Mouse (Mus musculus) embryonic facial prominence, embryonic 13.5 days (tissue): ENCODE data around the gene Fam71e2. TPM values are rescaled to one million over a fixed set of nuclear protein-coding genes. Genes with fewer than 3 reads are reported as not detected.
A peak's percentile ranks its signal among the peaks of the same experiment; 100 is the strongest.
"Not testable (repeated sequence)": the region's sequence is repeated elsewhere in the genome, so short reads cannot be mapped to it uniquely, and the experiment has no call there.

Experiments
- ATAC-seq: fragments of 200-750 bp; cut with Nextera tagmentation; 2 replicates; pipeline ENCODE4 v1.8.0; 2017; ENCODE audit warnings: low read depth; ENCODE audit not compliant: insufficient number of reproducible peaks, insufficient read depth, low FRiP score, low TSS enrichment
- H3K27ac ChIP-seq: fragments of 300-500 bp; sonication (generic); 2 replicates; pipeline ENCODE4 v1.5.1; 2015; ENCODE audit warnings: moderate library complexity, mild to moderate bottlenecking, inconsistent platforms
- H3K27me3 ChIP-seq: fragments of 300-500 bp; sonication (generic); 2 replicates; pipeline ENCODE4 v1.6.1; 2015; ENCODE audit warnings: mild to moderate bottlenecking, inconsistent platforms
- H3K36me3 ChIP-seq: fragments of 300-500 bp; sonication (generic); 2 replicates; pipeline ENCODE4 v1.6.1; 2015; ENCODE audit warnings: mild to moderate bottlenecking, inconsistent platforms
- H3K4me1 ChIP-seq: fragments of 300-500 bp; sonication (generic); 2 replicates; pipeline ENCODE4 v1.6.1; 2015; ENCODE audit warnings: inconsistent platforms
- H3K4me2 ChIP-seq: fragments of 300-500 bp; sonication (generic); 2 replicates; pipeline ENCODE4 v1.6.1; 2015; ENCODE audit warnings: moderate library complexity, mild to moderate bottlenecking, inconsistent platforms
- H3K4me3 ChIP-seq: fragments of 300-500 bp; sonication (generic); 2 replicates; pipeline ENCODE4 v1.5.1; 2015; ENCODE audit warnings: mild to moderate bottlenecking, inconsistent platforms
- H3K9ac ChIP-seq: fragments of 300-500 bp; sonication (generic); 2 replicates; pipeline ENCODE4 v1.6.1; 2015; ENCODE audit warnings: mild to moderate bottlenecking, inconsistent platforms
- H3K9me3 ChIP-seq: fragments of 300-500 bp; sonication (generic); 2 replicates; pipeline ENCODE4 v1.6.1; 2016; ENCODE audit warnings: inconsistent platforms
- WGBS: fragments of 180-500 bp; shearing (Covaris S2); methylation state at CpG from one replicate; pipeline ENCODE4 v1.1.7; 2015; ENCODE audit warnings: mixed read lengths; 5-methylcytosine and 5-hydroxymethylcytosine counted together
- polyA plus RNA-seq: library from polyadenylated mRNA; unstranded; fragments of >200 nt; fragmentation: Nextera tagmentation; extraction: Ambion mirVana; gene quantifications from 2 replicates; pipeline ENCODE4 v1.2.1, GENCODE M21; 2015

Fam71e2 gene
- not detected in 2 replicates for polyA plus RNA-seq

DNA sequence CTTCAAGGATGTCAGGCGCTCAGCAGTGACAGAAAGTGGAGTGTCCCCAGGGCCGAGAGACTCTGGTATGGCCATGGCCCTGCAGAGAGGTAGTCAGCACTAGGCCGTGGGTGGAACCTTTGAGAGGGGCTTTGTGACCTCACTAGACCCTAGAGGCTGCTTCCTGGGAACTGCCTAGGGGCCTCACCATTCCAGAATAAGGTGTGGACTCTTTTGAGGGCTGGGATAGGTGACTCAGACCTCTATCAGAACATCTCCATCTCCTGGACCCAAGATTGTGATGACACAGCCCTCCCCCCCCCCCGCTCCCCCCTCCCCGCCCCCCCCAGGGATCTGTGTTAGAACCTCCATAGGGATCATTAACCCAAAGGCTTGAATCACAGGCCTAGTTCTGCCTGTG, at the start of gene Fam71e2:
Gene Fam71e2 (minus strand): TSS at position 101 of the 400 bp plus-strand sequence.
- ATAC-seq: no peak
- WGBS: 75% methylated on average over 4 of the region's 5 CpGs

DNA sequence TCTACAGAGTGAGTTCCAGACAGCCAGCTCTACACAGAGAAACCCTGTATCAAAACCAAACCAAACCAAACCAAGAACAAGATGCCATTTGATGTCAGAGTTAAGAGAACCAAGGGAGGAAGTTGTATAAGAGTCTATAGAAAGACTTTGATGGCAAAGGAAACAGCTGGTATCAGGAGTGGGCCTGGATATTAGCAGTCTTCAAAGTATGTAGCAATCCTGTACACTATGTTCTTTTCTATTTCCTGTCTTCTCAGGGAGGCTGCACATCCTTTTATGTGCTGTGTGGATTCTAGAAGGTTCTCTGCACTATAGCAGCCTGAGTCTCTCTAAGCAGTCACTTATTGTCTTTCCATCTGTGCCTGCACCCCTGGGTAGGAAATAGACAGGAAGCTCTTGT, 45.5 kb upstream of the Fam71e2 start:
- Histone ChIP-seq H3K9me3 (no peaks in the 10 kb centered on the region), H3K9ac (no peak overlapping the region), H3K36me3 (no peaks in the 10 kb centered on the region), H3K27me3 (no peaks in the 10 kb centered on the region), H3K4me2 (no peak overlapping the region), H3K4me1 (peaks cover 6% of the 10 kb centered on the region; the same call in 1 of the 2 replicates), H3K27ac (no peak overlapping the region), H3K4me3 (no peak overlapping the region)
- ATAC-seq: no peak

More for the DNA sequence above, at the start of gene Fam71e2:
- no peaks in the 10 kb centered on the region for H3K36me3 ChIP-seq
- no peaks in the 10 kb centered on the region for H3K9me3 ChIP-seq
- H3K4me3 ChIP-seq: no peak within 1 kb of the TSS
- no peaks in the 10 kb centered on the region for H3K4me1 ChIP-seq
- H3K9ac ChIP-seq: no peak within 1 kb of the TSS
- peaks cover 19% of the 10 kb centered on the region for H3K27me3 ChIP-seq
- H3K4me2 ChIP-seq: no peak within 1 kb of the TSS
- H3K27ac ChIP-seq: no peak within 1 kb of the TSS

DNA sequence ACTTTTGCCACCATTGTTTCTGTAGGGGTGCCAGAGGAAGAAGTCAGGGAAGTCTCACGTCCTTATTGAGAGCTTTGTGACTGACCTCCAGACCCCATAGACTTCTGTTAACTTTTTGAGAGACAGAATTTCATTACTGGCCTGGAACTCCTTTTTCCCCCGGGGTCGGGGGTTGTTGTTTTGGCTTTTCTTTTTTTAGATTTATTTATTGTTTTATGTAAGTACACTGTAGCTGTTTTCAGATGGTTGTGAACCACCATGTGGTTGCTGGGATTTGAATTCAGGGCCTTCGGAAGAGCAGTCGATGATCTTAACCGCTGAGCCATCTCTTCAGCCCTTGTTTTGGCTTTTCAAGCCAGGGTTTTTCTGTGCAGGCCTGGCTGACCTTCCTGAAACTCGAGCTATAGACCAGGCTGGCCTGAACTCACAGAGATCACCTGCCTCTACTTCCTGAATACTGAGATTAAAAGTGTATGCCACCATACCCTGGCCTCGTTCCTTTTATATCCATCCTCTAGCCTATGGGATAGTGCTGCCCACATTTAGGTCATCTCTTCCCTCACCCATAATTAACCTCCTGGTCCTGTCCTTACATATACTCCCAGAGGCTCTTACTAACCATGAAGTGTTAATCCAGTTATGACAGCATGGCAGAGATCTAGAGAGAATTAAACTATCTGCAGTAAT, 42.1 kb upstream of the Fam71e2 start:
- ATAC-seq: no peak
- peak overlapping the region; percentile 99 for H3K4me3 ChIP-seq
- H3K27me3 ChIP-seq: no peaks in the 10 kb centered on the region
- H3K9me3 ChIP-seq: no peaks in the 10 kb centered on the region
- peaks cover 28% of the 10 kb centered on the region for H3K4me1 ChIP-seq
- H3K36me3 ChIP-seq: peaks cover 29% of the 10 kb centered on the region
- WGBS: 25% methylated on average over 8 of the region's 8 CpGs
- peak overlapping the region; percentile 80 for H3K4me2 ChIP-seq
- peak overlapping the region; percentile 95 for H3K27ac ChIP-seq
- H3K9ac ChIP-seq: peak overlapping the region; percentile 68

DNA sequence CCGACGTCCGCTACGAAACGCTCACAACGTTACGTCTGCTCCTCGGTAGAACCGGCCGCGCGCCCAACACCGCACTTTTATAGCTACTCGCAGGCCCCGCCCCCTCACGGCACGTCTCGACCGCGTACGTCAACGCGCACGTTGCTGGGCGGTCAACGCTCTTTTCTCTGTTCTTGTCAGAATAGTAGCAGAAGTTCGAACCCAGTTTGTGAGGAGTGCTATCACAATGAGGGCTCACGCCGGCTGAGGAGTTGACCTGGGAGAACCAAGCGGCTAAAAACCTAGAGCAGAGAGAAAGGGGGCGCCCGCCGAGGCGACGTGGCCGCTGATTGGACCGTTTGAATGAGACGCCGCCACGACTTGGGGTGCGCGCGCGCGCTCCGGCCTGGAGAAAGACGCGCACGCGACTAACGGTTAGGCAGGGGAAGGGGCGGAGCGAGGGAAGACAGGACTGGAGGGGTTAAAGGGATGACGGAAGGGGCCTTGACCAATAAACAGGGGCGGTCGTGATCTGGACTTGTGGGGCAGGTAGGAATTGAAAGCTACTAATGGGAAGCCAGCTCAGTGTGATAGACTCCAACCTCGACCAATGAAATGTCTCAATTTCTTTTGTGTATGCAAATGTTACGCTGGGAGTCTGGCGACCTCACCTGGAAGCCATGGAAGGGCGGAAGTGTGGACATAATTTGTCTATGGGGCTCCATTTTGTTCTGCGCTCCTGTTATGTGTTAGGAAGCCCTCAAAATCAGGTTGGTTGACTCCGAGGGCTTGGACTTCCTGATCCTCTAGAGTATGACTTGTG, 41.4 kb upstream of the Fam71e2 start, which contains the start of gene Ube2s:
Gene Ube2s (minus strand): TSS at position 288 of the 802 bp plus-strand sequence.
- H3K4me3 ChIP-seq: peak within 1 kb of the TSS; percentile 99
- H3K27me3 ChIP-seq: no peaks in the 10 kb centered on the region
- peak within 1 kb of the TSS; percentile 80 for H3K4me2 ChIP-seq
- H3K9ac ChIP-seq: peak within 1 kb of the TSS; percentile 99
- peak within 1 kb of the TSS; percentile 95 for H3K27ac ChIP-seq
- H3K36me3 ChIP-seq: peaks cover 33% of the 10 kb centered on the region
- ATAC-seq: peak; percentile 99
- no peaks in the 10 kb centered on the region for H3K9me3 ChIP-seq
- H3K4me1 ChIP-seq: peaks cover 28% of the 10 kb centered on the region
- WGBS: under 1% methylated on average over 62 of the region's 62 CpGs

DNA sequence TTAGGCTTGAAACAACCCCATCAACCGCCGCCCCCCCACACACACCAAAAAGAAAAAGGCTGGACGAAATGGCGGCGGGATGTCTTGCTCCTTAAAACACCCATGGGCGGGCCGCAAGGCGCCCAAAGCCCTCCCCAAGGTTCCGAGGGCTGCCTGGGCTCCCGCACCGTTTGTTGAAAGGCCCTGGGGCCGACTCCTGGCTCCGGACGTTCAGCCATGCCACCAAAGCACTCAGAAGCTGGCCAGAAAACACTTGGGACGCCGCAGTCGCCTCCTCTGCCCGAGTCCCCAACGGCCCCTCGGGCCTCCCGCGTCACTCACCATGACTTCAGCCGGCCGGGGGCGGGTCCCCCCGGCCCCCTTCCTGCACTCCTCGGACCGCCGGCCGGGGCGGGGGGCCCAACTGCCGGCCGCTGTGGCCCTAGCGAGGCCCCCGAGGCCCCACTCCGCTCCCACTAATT, 40.8 kb upstream of the Fam71e2 start:
- Histone ChIP-seq H3K4me1 (peaks cover 28% of the 10 kb centered on the region), H3K27ac (peak overlapping the region; percentile 95), H3K9ac (peak overlapping the region; percentile 99), H3K4me3 (peak overlapping the region; percentile 99), H3K9me3 (no peaks in the 10 kb centered on the region), H3K36me3 (peaks cover 39% of the 10 kb centered on the region), H3K4me2 (peak overlapping the region; percentile 80), H3K27me3 (no peaks in the 10 kb centered on the region)
- WGBS: under 1% methylated on average over 28 of the region's 36 CpGs
- ATAC-seq: peak; percentile 21

DNA sequence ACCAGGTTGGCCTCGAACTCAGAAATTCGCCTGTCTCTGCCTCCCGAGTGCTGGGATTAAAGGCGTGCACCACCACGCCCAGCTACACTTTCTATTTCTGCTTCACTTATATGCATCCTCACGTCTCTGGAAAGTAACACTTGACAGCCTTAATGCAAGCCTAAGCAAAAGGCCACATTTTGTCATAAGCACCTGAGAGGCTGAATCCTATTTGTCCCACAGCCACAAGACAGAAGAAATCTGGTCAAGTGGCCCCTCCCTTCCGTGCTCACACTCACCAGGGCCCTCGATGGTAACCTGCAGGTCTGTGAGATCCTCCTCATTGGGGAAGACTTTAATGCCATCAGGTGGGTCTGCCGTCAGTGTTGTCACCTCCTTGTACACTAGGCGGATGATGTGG, 40.0 kb upstream of the Fam71e2 start:
- 36% methylated on average over 10 of the region's 10 CpGs for WGBS
- ATAC-seq, H3K27me3 ChIP-seq, H3K9me3 ChIP-seq: not testable (repeated sequence)
- H3K9ac ChIP-seq: peak overlapping the region; percentile 99
- H3K4me3 ChIP-seq: peak overlapping the region; percentile 99
- H3K27ac ChIP-seq: peak overlapping the region; percentile 95; the same call in 1 of the 2 replicates
- H3K36me3 ChIP-seq: peaks cover 47% of the 10 kb centered on the region
- H3K4me2 ChIP-seq: peak overlapping the region; percentile 80
- peaks cover 28% of the 10 kb centered on the region for H3K4me1 ChIP-seq

DNA sequence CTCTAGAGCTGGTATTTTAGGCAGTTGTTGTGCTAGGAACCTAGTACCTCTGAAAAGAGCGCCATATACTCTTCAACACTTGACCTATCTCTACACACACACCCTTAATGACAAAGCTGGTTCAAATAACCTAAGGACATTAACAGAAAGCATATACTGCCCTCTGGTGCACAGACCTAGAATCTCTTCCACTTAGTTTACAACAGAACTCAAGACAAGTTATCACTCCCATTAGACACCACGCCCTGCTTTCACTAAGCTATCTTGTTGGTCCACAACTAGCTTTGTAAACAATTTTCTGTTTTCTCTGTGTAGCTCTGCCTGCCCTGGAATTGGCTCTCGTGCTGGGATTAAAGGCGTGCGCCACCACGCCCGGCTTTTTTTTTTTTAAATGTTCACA, 35.6 kb upstream of the Fam71e2 start:
- Histone ChIP-seq H3K27me3 (no peaks in the 10 kb centered on the region), H3K27ac (no peak overlapping the region), H3K9ac (no peak overlapping the region), H3K4me1 (peaks cover 23% of the 10 kb centered on the region), H3K4me2 (no peak overlapping the region), H3K36me3 (peaks cover 66% of the 10 kb centered on the region), H3K4me3 (no peak overlapping the region), H3K9me3 (no peaks in the 10 kb centered on the region)
- no peak for ATAC-seq
- 92% methylated on average over 7 of the region's 7 CpGs for WGBS

DNA sequence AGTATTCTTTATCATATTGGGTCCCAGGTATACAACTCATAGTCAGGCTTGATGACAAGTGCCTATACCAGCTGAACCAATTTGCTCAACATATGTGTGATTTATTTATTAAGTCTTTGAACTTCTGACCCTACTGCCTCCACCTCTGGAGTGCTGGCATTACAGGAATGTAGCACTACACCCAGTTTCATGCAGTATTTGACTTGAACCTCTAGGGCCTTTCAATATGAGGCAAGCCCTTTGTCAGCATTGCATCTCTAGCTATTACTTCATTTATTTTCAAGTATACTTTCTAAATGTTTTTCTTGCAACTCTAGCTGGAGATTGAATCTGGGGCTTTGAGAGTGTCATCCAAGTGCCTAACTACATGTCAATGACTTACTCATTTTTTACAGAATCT, 31.1 kb upstream of the Fam71e2 start:
- Histone ChIP-seq H3K9ac (no peak overlapping the region), H3K4me2 (no peak overlapping the region), H3K36me3 (peaks cover 38% of the 10 kb centered on the region), H3K27ac (no peak overlapping the region), H3K27me3 (no peaks in the 10 kb centered on the region), H3K9me3 (no peaks in the 10 kb centered on the region), H3K4me1 (no peaks in the 10 kb centered on the region), H3K4me3 (no peak overlapping the region)
- ATAC-seq: no peak

DNA sequence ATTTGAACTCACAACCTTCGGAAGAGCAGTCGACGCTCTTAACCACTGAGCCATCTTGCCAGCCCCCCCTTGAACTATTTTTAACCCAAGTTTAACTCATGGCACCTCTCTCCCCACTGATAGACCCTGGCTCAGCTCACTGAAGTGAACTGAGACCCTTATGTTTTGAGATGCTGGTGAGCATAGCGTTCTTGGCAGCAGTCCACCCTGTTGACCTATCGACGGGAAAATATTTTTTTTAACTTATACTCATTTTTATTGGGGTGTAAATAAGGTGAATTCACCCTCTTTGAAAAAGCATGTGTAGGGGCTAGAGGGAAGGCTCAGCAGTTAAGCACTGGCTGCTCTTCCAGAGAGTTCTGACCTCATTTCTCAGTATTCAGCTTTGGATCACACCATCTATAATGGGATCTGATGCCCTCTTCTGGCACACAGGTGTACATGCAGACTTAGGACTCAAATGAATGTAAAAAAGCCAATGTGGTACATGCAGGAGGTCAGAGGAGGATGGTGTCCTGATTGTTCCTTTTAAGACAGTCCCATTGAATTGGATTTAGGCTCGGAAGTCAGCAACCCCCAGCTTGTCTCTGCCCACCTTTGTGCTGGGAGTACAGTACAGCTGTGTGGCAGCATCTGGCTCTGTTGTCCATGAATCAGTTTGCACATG, 24.8 kb upstream of the Fam71e2 start:
- Histone ChIP-seq H3K27ac (no peak overlapping the region), H3K36me3 (peaks cover 41% of the 10 kb centered on the region), H3K4me1 (peaks cover 11% of the 10 kb centered on the region), H3K27me3 (no peaks in the 10 kb centered on the region), H3K4me2 (no peak overlapping the region), H3K4me3 (no peak overlapping the region), H3K9me3 (no peaks in the 10 kb centered on the region), H3K9ac (no peak overlapping the region)
- 74% methylated on average over 7 of the region's 7 CpGs for WGBS
- no peak for ATAC-seq

DNA sequence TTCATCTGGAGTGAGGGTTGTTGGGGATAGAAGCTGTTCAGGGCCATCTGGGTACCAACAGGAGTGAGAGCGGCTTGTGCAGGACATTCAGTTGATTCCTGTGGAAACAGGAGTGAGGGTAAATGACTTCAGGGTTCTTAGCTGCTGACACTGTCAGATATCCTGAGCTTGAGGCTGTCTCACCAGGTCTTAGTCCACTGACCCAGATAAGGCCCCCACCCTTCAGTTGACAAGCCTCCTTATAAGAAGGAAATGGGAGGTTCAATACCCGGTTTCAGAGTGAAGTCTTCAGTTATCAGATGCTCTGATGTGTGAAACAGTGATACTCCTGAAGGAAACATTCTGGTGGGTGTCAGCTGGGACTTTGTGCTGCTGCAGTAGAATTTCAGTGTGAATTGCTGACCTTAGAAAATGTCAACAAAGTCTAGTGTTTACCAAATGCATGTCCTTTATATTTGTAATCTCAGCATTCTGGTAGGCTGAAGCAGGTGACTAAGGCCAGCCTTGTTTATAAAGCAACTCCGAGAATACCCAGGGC, 23.6 kb upstream of the Fam71e2 start:
- peaks cover 5% of the 10 kb centered on the region for H3K27me3 ChIP-seq
- peak overlapping the region; percentile 96 for H3K9ac ChIP-seq
- ATAC-seq: no peak
- H3K36me3 ChIP-seq: peaks cover 41% of the 10 kb centered on the region
- H3K27ac ChIP-seq: no peak overlapping the region
- peak overlapping the region; percentile 86 for H3K4me2 ChIP-seq
- H3K9me3 ChIP-seq: no peaks in the 10 kb centered on the region
- peak overlapping the region; percentile 87; the same call in 1 of the 2 replicates for H3K4me3 ChIP-seq
- peaks cover 11% of the 10 kb centered on the region for H3K4me1 ChIP-seq
- 88% methylated on average over 3 of the region's 3 CpGs for WGBS

DNA sequence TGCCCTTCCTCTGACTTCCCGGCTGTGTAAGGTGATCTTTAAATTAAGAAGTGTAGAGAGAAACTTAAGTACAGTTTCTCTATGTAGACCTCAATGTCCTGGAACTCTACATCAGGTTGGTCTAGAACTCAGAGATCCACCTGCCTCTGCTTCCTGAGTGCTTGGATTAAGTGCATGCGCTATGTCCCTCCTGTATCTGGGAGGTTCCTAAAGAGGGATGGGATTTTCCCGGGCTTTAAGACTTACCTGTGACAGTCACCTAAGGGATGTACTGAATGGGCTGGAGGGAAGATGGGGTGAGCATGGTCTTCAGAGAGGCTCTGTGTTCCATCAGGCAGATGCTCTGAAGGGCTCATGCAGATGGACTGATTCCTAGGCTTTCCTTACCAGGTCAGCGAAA, 22.6 kb upstream of the Fam71e2 start:
- H3K9me3 ChIP-seq: no peaks in the 10 kb centered on the region
- no peak overlapping the region for H3K27ac ChIP-seq
- peaks cover 15% of the 10 kb centered on the region for H3K27me3 ChIP-seq
- H3K4me2 ChIP-seq: peak overlapping the region; percentile 86
- 33% methylated on average over 4 of the region's 4 CpGs for WGBS
- H3K9ac ChIP-seq: peak overlapping the region; percentile 96
- no peak for ATAC-seq
- peaks cover 18% of the 10 kb centered on the region for H3K4me1 ChIP-seq
- H3K4me3 ChIP-seq: peak overlapping the region; percentile 87
- H3K36me3 ChIP-seq: peaks cover 41% of the 10 kb centered on the region
